Mouse (Mus musculus) heart, adult 2 months (tissue): ENCODE data around the gene Ahsa2. TPM values are rescaled to one million over a fixed set of nuclear protein-coding genes. Genes with fewer than 3 reads are reported as not detected.
"Not testable (repeated sequence)": the region's sequence is repeated elsewhere in the genome, so short reads cannot be mapped to it uniquely, and the experiment has no call there.

Source experiments
- DNase-seq, 2 experiments: peaks; one replicate each; pipeline ENCODE4 v3.0.0; 2021
- H3K27ac ChIP-seq: fragments of 200-600 bp; 2 replicates; pipeline ENCODE4 v1.8.1; 2022
- H3K27me3 ChIP-seq: fragments of 200-500 bp; 2 replicates; pipeline ENCODE4 v1.6.1; 2012; ENCODE audit warnings: mild to moderate bottlenecking, low read length, inconsistent platforms, mixed read lengths; ENCODE audit not compliant: control insufficient read depth, insufficient read depth
- H3K36me3 ChIP-seq: fragments of 200-500 bp; 2 replicates; pipeline ENCODE4 v1.6.1; 2012; ENCODE audit warnings: low read length, inconsistent platforms; ENCODE audit not compliant: control insufficient read depth, insufficient read depth
- H3K4me1 ChIP-seq: fragments of 200-500 bp; 2 replicates; pipeline ENCODE4 v1.6.1; 2011; ENCODE audit warnings: low read length; ENCODE audit not compliant: control insufficient read depth, insufficient read depth
- H3K4me3 ChIP-seq: fragments of 200-600 bp; 2 replicates; pipeline ENCODE4 v1.8.1; 2022
- H3K79me2 ChIP-seq: fragments of 200-500 bp; replicated peaks from 2 replicates; pipeline ENCODE4 v1.6.1; 2012; ENCODE audit warnings: mild to moderate bottlenecking, inconsistent platforms, low read length, moderate library complexity, mixed read lengths; ENCODE audit not compliant: control insufficient read depth, insufficient read depth
- H3K9ac ChIP-seq: fragments of 200-500 bp; 2 replicates; pipeline ENCODE4 v1.6.1; 2012; ENCODE audit warnings: low read depth, mild to moderate bottlenecking, control low read depth, inconsistent platforms, low read length, mixed read lengths
- CTCF ChIP-seq: fragments of 200-600 bp; IDR thresholded peaks from 2 replicates; pipeline ENCODE4 v1.8.1; 2022; ENCODE audit warnings: antibody characterized with exemption, mild to moderate bottlenecking, moderate library complexity
- EP300 ChIP-seq: fragments of 200-500 bp; IDR thresholded peaks from 2 replicates; pipeline ENCODE4 v1.6.1; 2011; ENCODE audit warnings: low read depth, low read length, control low read depth; ENCODE audit not compliant: insufficient read depth
- POLR2A ChIP-seq: fragments of 200-500 bp; IDR thresholded peaks from 2 replicates; pipeline ENCODE4 v1.6.1; 2011; ENCODE audit warnings: mild to moderate bottlenecking, low read depth, low read length, control low read depth; ENCODE audit not compliant: insufficient read depth
- WGBS: fragments of 180-500 bp; shearing (Covaris S2); methylation state at CpG from one replicate; pipeline ENCODE4 v1.1.7; 2018; 5-methylcytosine and 5-hydroxymethylcytosine counted together
- intact Hi-C: fragments of 180-260 bp; cut with DNase I; formaldehyde crosslinking; loops from one replicate; pipeline ENCODE4 v1.15.1; 2025
- long read RNA-seq: library from polyadenylated mRNA; stranded (forward); transcript quantifications from one replicate; pipeline ENCODE4 v2.0.0, GENCODE M21; 2021
- polyA plus RNA-seq: library from polyadenylated mRNA; depleted of rRNA; stranded (reverse); fragments of >200 nt; gene quantifications from 2 replicates; pipeline ENCODE4 v1.2.3, GENCODE M21; 2012; rRNA removed
- total RNA-seq, 2 experiments: library from RNA; stranded (reverse); gene quantifications; 2 replicates each; pipeline ENCODE4 v1.2.3; 2021

The Ahsa2 gene
- total RNA-seq (10 to 100 TPM; 52.1 to 53.0 TPM), polyA plus RNA-seq (9.0 and 17.0 TPM in 2 replicates)
- long read RNA-seq, transcript Ahsa2-201 (9 exons, 3,023 nt), result major isoform, 25 of 30 reads
- long read RNA-seq, partial matches to known transcripts, result 0 of 30 reads
- long read RNA-seq, other reads (novel, unspliced or antisense), result 4 of 30 reads

DNA sequence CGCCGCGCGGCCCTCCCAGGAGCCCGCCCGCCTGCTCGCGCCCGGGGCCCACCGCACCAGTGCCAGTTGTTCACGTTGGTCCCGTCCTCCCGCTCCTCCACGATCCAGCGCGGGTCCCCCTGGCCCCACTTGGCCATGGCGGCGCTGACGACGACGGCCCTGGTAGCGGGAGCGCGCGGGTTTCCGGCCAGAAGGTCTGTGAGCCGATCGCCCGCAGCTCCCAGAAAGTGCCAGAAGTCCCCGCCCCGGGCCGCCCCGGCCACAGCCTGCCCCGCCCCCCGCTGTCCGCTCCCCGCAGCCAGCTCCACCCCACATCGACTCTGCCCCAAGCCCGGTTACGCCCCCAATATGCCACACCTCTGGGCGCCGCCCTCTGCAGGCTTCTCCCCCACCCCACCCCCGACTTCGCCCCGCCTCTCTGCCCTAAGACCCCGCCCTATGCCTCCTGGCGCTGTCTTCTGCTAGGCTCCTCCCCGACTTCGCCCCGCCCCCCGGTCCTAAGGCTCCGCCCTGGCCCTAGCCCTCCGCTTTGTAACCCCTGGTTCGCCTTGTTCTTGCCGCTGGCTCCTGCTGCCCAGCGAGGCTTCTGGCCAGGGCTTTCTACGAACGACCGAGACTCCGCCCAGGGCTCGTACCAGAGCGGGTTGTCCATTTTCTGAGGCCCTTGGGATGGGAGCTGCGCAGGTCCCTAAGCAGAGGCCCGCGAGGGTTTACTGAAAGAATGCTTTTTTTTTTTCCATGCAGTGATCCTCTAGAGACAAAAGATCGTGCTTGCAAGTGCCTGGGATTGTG, at the start of gene Ahsa2:
Ahsa2 (minus strand) TSS at position 313 of the 792 bp plus-strand sequence.
- 2% methylated on average over 64 of the region's 66 CpGs for WGBS
- peak within 1 kb of the TSS; percentile 99 for H3K27ac ChIP-seq
- 0 out of 2 replicates have a peak, but pooled peaks have one; percentile 1 for TF ChIP-seq EP300
- peak; percentile 70 for TF ChIP-seq POLR2A
- TF ChIP-seq CTCF, result no peak
- intact Hi-C loops, result loop anchor here (2.0 to 10.0 kb wide), 5 partner anchors 137 to 513 kb away; partner anchors contain the start of genes 0610010F05Rik, Commd1, Gm28048 and Pex13
- peak within 1 kb of the TSS; percentile 85 for H3K4me3 ChIP-seq
- 0 out of 2 replicates have a peak, but pooled peaks cover 3% of the 10 kb centered on the region for H3K79me2 ChIP-seq
- peaks cover 9% of the 10 kb centered on the region for H3K36me3 ChIP-seq
- peak within 1 kb of the TSS; percentile 94 for H3K9ac ChIP-seq
- H3K27me3 ChIP-seq, result no peaks in the 10 kb centered on the region
- peaks cover 10% of the 10 kb centered on the region for H3K4me1 ChIP-seq
- peak; percentile 97 to 98 for DNase-seq

- Histone ChIP-seq H3K4me3 (no peak overlapping the region), H3K27me3 (0 out of 2 replicates have a peak, but pooled peaks cover 1% of the 10 kb centered on the region), H3K27ac (no peak overlapping the region), H3K9ac (no peak overlapping the region), H3K36me3 (no peaks in the 10 kb centered on the region), H3K4me1 (no peaks in the 10 kb centered on the region), H3K79me2 (no peaks in the 10 kb centered on the region)
- TF ChIP-seq EP300 (no peak), POLR2A (no peak), CTCF (no peak)
- WGBS, result 80% methylated on average over 2 of the region's 2 CpGs
- intact Hi-C loops, result no loop called here
- DNase-seq, result no peak
Observed at GRCm38 (mm10) chr11:23537446-23537845, 39.6 kb upstream of the Ahsa2 start.

- intact Hi-C loops, result no loop called here
- no peak within 1 kb of the TSS for H3K9ac ChIP-seq
- no peak within 1 kb of the TSS for H3K27ac ChIP-seq
- 65% methylated on average over 5 of the region's 5 CpGs for WGBS
- DNase-seq, result no peak
- no peaks in the 10 kb centered on the region for H3K4me1 ChIP-seq
- H3K36me3 ChIP-seq, result no peaks in the 10 kb centered on the region
- no peaks in the 10 kb centered on the region for H3K27me3 ChIP-seq
- TF ChIP-seq CTCF (no peak), EP300 (no peak), POLR2A (no peak)
- H3K79me2 ChIP-seq, result no peaks in the 10 kb centered on the region
- no peak within 1 kb of the TSS for H3K4me3 ChIP-seq
Observed at GRCm38 (mm10) chr11:23520473-23521205, 22.8 kb upstream of the Ahsa2 start, which contains the start of gene 1700093K21Rik. 1700093K21Rik (minus strand) TSS chr11:23521155.

DNA sequence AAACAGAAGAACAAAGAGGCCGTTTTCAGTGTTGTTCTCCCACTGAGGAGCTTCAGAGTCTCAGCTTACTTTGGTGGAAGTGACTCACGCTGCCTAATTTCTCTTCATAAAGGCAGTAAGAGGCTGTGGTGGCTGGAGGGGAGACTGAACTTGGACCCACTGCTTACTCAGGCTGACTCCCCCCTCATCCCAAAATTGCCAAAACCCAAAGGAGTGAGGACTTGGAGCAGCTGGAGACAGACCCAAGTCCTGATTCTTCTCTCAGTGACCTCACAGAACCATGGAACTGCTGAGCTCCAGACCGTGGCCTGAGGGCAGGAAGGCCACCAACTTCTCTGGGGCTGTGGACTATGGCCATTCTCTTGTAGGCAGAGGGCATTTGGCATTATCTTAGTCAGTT, 21.2 kb upstream of the Ahsa2 start:
- Histone ChIP-seq H3K9ac (no peak overlapping the region), H3K27me3 (no peaks in the 10 kb centered on the region), H3K4me3 (no peak overlapping the region), H3K27ac (no peak overlapping the region), H3K4me1 (no peaks in the 10 kb centered on the region), H3K36me3 (no peaks in the 10 kb centered on the region), H3K79me2 (no peaks in the 10 kb centered on the region)
- TF ChIP-seq CTCF (no peak), POLR2A (no peak), EP300 (no peak)
- DNase-seq, result no peak
- intact Hi-C loops, result no loop called here
- WGBS, result 82% methylated on average over 3 of the region's 3 CpGs

DNA sequence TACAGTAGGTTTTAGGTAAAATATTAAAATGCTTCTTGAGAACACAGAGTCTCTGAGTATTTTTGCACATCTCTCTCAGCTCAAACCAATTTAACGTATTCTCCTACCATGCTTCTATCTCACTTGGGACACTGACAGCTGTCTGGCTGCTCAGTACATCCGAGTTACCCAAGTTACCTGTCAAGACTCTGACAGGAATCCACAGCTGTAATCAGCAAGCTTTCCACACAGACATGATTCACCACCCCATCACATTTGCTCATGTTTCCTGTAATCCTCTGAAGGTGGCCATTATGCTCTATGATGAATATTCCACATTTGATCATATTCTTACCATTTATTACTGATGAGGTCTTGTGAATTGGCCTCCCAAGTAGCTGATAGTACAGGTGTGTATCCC, 17.5 kb upstream of the Ahsa2 start:
- Histone ChIP-seq H3K27ac (no peak overlapping the region), H3K4me1 (no peaks in the 10 kb centered on the region), H3K9ac (no peak overlapping the region), H3K4me3 (no peak overlapping the region), H3K27me3 (no peaks in the 10 kb centered on the region), H3K36me3 (no peaks in the 10 kb centered on the region), H3K79me2 (no peaks in the 10 kb centered on the region)
- intact Hi-C loops, result no loop called here
- DNase-seq, result no peak
- no peak for TF ChIP-seq CTCF
- no peak for TF ChIP-seq POLR2A
- no peak for TF ChIP-seq EP300
- 71% methylated on average over 2 of the region's 2 CpGs for WGBS

GRCm38 (mm10) chr11:23514785-23515184, 17.0 kb upstream of the Ahsa2 start:
- H3K27me3 ChIP-seq, H3K36me3 ChIP-seq, H3K79me2 ChIP-seq, DNase-seq, H3K4me1 ChIP-seq, intact Hi-C loops, H3K4me3 ChIP-seq, H3K27ac ChIP-seq, H3K9ac ChIP-seq: not testable (repeated sequence)
- 56% methylated on average over 4 of the region's 4 CpGs for WGBS

DNA sequence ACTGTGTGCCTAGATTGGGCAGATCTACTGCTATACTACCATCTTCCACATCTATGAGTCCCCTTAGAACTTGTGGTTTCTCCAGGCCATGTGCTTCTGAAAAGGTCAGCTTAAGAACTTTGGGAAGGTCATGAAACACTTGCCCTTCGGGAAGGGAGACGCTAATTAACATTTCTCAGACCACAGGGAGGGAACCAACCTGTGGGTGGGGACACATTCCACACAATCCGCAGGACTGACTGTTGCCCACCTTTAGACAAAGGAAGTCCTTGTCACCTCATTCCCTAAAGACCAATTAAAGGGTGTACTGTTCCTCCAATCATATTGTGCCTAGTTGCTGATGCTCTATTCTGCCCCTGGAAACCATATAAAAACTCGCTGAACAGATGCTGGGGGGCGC, 7.0 kb upstream of the Ahsa2 start:
- not testable (repeated sequence) for H3K79me2 ChIP-seq, H3K4me3 ChIP-seq, H3K27me3 ChIP-seq, H3K9ac ChIP-seq, H3K27ac ChIP-seq, H3K36me3 ChIP-seq, H3K4me1 ChIP-seq, DNase-seq
- intact Hi-C loops, result loop anchor here (5.0 kb wide), 1 partner anchor 62 kb away; no protein-coding TSS in a partner anchor
- WGBS, result 77% methylated on average over 5 of the region's 5 CpGs
